Mouse (Mus musculus) midbrain, postnatal 0 days (tissue): Measurements from ENCODE around the gene Rnf217. TPM values are rescaled to one million over a fixed set of nuclear protein-coding genes. Genes with fewer than 3 reads are reported as not detected.

Experiments used
- ATAC-seq: fragments of 200-750 bp; cut with Nextera tagmentation; 2 replicates; pipeline ENCODE4 v1.8.0; 2017; ENCODE audit warnings: moderate number of reproducible peaks, mild to moderate bottlenecking, moderate TSS enrichment, moderate library complexity; ENCODE audit not compliant: low FRiP score
- DNase-seq: peaks from one replicate; pipeline ENCODE4 v3.0.0-alpha.2; 2015; ENCODE audit warnings: low spot score
- H3K27ac ChIP-seq: fragments of 300-500 bp; sonication (generic); 2 replicates; pipeline ENCODE4 v1.5.1; 2014; ENCODE audit warnings: low read depth, mild to moderate bottlenecking, low read length, mixed read lengths
- H3K27me3 ChIP-seq: fragments of 300-500 bp; sonication (generic); 2 replicates; pipeline ENCODE4 v1.6.1; 2014; ENCODE audit warnings: low read length, control low read depth, mixed read lengths; ENCODE audit not compliant: insufficient read depth
- H3K36me3 ChIP-seq: fragments of 300-500 bp; sonication (generic); 2 replicates; pipeline ENCODE4 v1.6.1; 2014; ENCODE audit warnings: low read length, control low read depth, mixed read lengths; ENCODE audit not compliant: insufficient read depth
- H3K4me1 ChIP-seq: fragments of 300-500 bp; sonication (generic); 2 replicates; pipeline ENCODE4 v1.6.1; 2014; ENCODE audit warnings: mild to moderate bottlenecking, control low read depth, antibody characterized with exemption, low read length, mixed read lengths; ENCODE audit not compliant: insufficient read depth
- H3K4me2 ChIP-seq: fragments of 300-500 bp; sonication (generic); 2 replicates; pipeline ENCODE4 v1.6.1; 2014; ENCODE audit warnings: low read depth, mild to moderate bottlenecking, low read length, mixed read lengths; ENCODE audit not compliant: poor library complexity, severe bottlenecking
- H3K4me3 ChIP-seq: fragments of 300-500 bp; sonication (generic); 2 replicates; pipeline ENCODE4 v1.5.1; 2014; ENCODE audit warnings: low read depth, mild to moderate bottlenecking, low read length, moderate library complexity
- H3K9ac ChIP-seq: fragments of 300-500 bp; sonication (generic); replicated peaks from 2 replicates; pipeline ENCODE4 v1.6.1; 2014; ENCODE audit warnings: mild to moderate bottlenecking, low read length, moderate library complexity, mixed read lengths; ENCODE audit not compliant: poor library complexity, severe bottlenecking
- H3K9me3 ChIP-seq: fragments of 300-500 bp; sonication (generic); 2 replicates; pipeline ENCODE4 v1.6.1; 2016; ENCODE audit warnings: low read length, control low read depth
- CTCF ChIP-seq: IDR thresholded peaks from 2 replicates; pipeline ENCODE4 v1.5.1; 2016; ENCODE audit warnings: antibody characterized with exemption, mild to moderate bottlenecking
- WGBS: fragments of 180-500 bp; shearing (Covaris S2); extraction: QIAGEN DNeasy Blood & Tissue Kit; methylation state at CpG from one replicate; pipeline ENCODE4 v1.1.7; 2014; 5-methylcytosine and 5-hydroxymethylcytosine counted together
- polyA plus RNA-seq: library from polyadenylated mRNA; unstranded; fragments of >200 nt; fragmentation: Nextera tagmentation; extraction: Ambion mirVana; gene quantifications from 2 replicates; pipeline ENCODE4 v1.2.1, GENCODE M21; 2015
- total RNA-seq: library from RNA; depleted of rRNA; stranded (reverse); fragments of >200 nt; gene quantifications from 2 replicates; pipeline ENCODE4 v1.2.3, GENCODE M21; 2014

The Rnf217 gene
- total and polyA plus RNA-seq, 2 experiments from 2014 or later = 2.0 to 11.5 TPM

DNA sequence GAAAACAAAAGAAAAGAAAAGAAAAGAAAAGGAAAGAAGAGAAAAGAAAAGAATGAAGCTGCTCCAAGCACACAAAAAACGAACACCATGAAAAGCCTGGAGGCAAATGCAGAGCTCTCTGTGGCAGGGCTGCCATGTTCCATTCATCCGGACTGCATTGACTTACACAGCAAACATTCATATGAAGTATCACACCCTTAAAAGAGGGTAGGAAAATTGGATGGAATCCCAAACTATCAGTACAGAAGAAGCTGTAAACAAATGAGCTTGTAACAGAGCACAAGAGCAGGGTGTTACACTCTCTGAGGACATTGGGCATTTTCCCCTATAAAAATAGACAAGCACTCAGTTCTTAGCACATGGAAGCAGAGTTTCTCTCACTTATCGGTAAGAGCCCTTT lies 71.8 kb downstream of the Rnf217 start:
- Histone ChIP-seq H3K27me3 (no peaks in the 10 kb centered on the region), H3K4me1 (no peaks in the 10 kb centered on the region), H3K4me3 (no peak overlapping the region), H3K9me3 (no peaks in the 10 kb centered on the region), H3K27ac (no peak overlapping the region), H3K9ac (no peak overlapping the region), H3K36me3 (no peaks in the 10 kb centered on the region), H3K4me2 (no peak overlapping the region)
- no peak for DNase-seq
- no peak for TF ChIP-seq CTCF
- ATAC-seq = no peak
- 60% methylated on average over 3 of the region's 3 CpGs for WGBS

DNA sequence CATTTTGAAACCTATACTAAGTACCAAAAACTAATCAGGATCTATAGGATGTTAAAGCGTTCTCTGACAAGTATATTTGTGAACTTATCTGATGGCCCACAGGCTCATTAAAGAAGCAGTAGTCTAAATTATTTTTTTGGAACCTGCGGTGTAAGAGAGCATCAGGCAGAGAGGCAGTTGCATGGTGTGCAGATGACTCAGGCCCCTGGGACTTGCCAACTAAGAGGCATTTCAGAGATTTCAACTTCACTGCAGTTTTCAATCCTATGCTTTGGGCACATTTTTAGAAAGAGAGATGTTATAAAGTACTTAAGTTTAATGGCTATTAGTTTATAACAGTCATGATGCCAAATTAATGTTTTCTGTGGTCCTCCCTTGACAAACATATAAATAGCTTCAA lies 73.9 kb downstream of the Rnf217 start:
- TF ChIP-seq CTCF = no peak
- Histone ChIP-seq H3K9ac (no peak overlapping the region), H3K36me3 (no peaks in the 10 kb centered on the region), H3K4me3 (no peak overlapping the region), H3K27ac (no peak overlapping the region), H3K27me3 (no peaks in the 10 kb centered on the region), H3K9me3 (no peaks in the 10 kb centered on the region), H3K4me1 (no peaks in the 10 kb centered on the region), H3K4me2 (no peak overlapping the region)
- WGBS = 89% methylated on average over 2 of the region's 2 CpGs
- DNase-seq (no peak), ATAC-seq (no peak)

DNA sequence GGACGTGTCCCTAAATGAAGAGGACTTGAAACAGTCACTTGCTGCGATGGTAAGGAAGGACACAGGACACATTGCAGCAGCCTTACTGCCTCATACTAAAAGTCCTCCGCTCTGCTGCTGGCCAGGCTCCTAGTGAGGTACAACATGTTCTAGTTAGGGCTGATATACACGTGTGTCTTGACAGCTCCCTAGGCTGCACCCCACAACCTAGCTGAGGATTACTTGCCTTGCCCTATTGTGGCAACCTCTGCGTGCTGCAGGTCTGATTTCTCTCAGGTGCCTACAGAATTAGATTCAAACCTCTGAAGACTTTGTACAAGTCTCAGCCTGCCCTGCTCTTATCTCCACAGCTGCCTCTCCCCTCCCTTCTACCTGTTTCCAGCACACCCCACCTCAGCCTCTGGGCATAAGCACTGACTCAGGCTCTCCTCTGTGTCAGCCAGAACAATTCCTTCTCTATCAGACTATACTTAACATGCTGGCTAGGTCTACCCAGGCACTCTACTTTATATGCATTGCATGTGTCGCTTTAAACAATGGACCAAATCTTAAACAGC lies 75.6 kb downstream of the Rnf217 start:
- Histone ChIP-seq H3K4me3 (no peak overlapping the region), H3K9me3 (no peaks in the 10 kb centered on the region), H3K4me2 (no peak overlapping the region), H3K36me3 (no peaks in the 10 kb centered on the region), H3K27ac (no peak overlapping the region), H3K4me1 (no peaks in the 10 kb centered on the region), H3K27me3 (no peaks in the 10 kb centered on the region), H3K9ac (no peak overlapping the region)
- 86% methylated on average over 6 of the region's 6 CpGs for WGBS
- DNase-seq = no peak
- TF ChIP-seq CTCF = no peak
- ATAC-seq = no peak

DNA sequence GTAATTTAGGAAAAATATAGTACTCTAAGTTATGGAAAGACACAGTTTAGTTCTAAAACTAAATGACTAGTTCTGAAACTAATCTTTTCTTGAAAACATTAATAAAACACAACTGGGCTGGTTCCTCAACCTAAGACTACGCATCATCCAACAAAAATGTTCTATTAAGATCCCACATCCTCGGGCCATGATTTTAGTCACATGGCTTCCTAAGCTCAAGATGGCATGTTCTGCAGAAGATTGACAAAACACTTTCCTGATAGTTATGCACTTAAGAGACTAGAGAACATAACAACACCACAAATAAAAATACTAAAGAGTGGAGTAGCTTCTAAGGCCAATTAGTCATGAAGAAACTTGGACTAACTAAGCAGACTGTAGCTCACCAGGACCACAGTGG lies 76.2 kb downstream of the Rnf217 start:
- no peak for ATAC-seq
- H3K9ac ChIP-seq = no peak overlapping the region
- WGBS = 94% methylated on average over 2 of the region's 2 CpGs
- H3K27me3 ChIP-seq = no peaks in the 10 kb centered on the region
- H3K4me3 ChIP-seq = no peak overlapping the region
- H3K27ac ChIP-seq = no peak overlapping the region
- H3K4me2 ChIP-seq = no peak overlapping the region
- DNase-seq = no peak
- TF ChIP-seq CTCF = no peak
- no peaks in the 10 kb centered on the region for H3K4me1 ChIP-seq
- no peaks in the 10 kb centered on the region for H3K36me3 ChIP-seq
- H3K9me3 ChIP-seq = no peaks in the 10 kb centered on the region

DNA sequence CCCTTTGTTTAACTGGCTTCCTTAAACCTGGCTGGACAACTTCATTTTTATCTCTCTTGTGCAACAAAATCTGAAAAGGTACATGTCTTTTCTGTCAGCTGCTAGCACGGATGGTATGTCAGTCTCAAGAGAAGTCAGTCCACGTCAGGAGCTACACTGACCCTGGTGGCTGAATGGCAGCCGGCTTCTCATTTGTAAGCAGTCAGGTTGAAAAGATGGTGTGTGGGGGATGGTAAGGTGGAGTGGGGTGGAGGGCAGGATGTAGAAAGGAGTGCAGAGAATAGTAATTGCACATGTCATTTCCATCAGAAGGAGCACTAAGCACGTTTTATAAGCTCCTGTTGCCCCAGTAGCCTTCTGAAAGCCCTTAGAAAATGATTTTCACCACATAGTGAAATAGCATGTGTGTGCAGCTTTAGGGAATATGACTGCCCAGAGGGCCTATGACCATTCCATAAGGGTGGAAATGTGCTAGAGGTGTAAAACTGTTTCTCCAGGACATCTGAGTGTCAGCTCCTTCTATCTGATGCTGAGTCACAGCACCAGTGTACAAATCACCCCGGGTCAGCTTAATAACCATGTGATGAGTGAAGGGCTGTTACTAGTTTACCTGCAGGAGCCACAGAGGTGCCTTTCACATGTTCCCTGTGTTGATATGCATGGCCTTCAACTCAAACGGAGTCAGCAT lies 80.5 kb downstream of the Rnf217 start:
- TF ChIP-seq CTCF = no peak
- Histone ChIP-seq H3K4me2 (no peak overlapping the region), H3K27me3 (no peaks in the 10 kb centered on the region), H3K4me3 (no peak overlapping the region), H3K4me1 (no peaks in the 10 kb centered on the region), H3K36me3 (no peaks in the 10 kb centered on the region), H3K9me3 (no peaks in the 10 kb centered on the region), H3K27ac (no peak overlapping the region), H3K9ac (no peak overlapping the region)
- DNase-seq (no peak), ATAC-seq (no peak)
- WGBS = 42% methylated on average over 6 of the region's 6 CpGs

DNA sequence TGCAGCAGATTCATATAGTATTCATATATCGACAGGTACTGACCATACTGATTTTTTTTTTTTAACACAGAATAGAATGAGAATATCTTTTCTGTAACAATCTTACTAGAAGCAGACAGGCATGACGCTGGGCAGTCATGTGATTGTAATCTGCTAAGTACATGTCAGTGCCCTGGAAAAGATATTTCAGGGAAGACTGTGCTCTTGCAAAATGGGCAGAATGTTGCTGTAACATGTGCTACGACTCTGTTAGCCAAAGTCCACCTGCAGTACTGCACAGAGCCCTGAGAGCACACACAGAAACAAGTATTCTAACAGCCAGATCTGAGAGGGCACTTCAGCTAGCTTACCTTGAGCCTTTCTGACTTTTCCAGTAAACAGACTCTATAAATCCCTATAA lies 83.3 kb downstream of the Rnf217 start:
- no peak overlapping the region for H3K4me2 ChIP-seq
- H3K9ac ChIP-seq = no peak overlapping the region
- H3K27me3 ChIP-seq = no peaks in the 10 kb centered on the region
- H3K4me1 ChIP-seq = no peaks in the 10 kb centered on the region
- no peak for DNase-seq
- no peak overlapping the region for H3K27ac ChIP-seq
- WGBS = 82% methylated on average over 3 of the region's 3 CpGs
- no peak for ATAC-seq
- no peaks in the 10 kb centered on the region for H3K36me3 ChIP-seq
- no peaks in the 10 kb centered on the region for H3K9me3 ChIP-seq
- H3K4me3 ChIP-seq = no peak overlapping the region
- no peak for TF ChIP-seq CTCF
